Mouse (Mus musculus): ENCODE measurements around the gene Dcun1d5.
A peak's percentile ranks its signal among the peaks of the same experiment; 100 is the strongest.
"Not testable (repeated sequence)": the region's sequence is repeated elsewhere in the genome, so short reads cannot be mapped to it uniquely, and the experiment has no call there.

The Dcun1d5 gene

DNA sequence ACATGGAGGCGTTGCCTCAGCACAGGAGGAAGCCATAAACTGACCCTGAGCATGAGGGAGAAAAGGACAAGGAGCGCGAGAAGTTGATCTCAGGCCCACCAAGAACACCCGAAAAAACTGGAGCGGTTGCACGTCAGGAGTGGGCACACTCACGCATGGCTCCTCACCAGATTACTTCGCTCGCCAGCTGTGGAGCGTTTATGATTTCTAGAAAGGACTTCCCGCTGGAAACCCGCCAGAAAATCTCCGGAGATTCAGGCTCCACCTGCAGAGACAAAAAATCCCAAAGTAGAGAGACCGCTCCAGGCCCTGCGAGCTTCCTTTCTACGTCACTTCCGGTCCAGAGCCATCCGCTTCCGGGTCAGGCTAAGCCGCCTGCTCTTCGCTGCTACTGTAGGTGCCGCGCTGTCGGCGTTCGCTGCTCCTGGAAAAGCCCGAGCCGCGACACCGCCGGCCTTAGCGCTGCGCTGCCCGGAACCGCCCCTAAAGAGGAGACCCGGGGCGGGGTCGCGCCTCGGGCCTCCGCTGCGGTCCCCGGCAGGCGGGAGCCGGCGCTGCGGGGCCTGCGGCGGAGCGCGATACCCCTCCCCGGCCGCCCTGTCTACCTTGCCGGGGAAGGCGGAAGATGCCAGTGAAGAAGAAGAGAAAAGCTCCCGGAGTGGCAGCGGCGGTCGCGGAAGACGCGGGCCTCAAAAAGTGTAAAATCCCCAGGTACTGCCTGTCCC, at the start of gene Dcun1d5, which contains the start of gene Dync2h1:
Dcun1d5 (plus strand) TSS at position 349 of the 725 bp plus-strand sequence.
Dync2h1 (minus strand) TSS at position 275 of the 725 bp plus-strand sequence.
- DNase-seq: peak; percentile 96

DNA sequence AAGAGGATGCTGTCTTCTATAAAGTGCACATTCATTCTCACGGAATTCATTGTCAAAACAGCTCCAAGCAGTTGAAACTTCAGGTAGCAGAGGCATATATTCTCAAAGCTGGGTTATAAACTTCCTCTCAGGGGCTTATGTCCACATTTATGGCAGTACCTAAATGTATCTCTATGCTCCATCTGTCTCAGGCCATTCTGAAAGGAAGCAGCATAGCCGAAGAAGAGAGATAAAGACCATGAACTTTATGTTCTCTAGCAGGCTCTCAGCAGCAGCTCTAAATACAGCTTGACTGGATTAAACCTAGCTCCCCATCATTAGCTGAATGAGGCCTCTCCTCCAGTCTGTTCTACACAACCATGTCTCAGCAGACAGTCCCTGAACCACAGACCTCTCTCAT, 29.9 kb upstream of the Dcun1d5 start:
- no peak for DNase-seq

DNA sequence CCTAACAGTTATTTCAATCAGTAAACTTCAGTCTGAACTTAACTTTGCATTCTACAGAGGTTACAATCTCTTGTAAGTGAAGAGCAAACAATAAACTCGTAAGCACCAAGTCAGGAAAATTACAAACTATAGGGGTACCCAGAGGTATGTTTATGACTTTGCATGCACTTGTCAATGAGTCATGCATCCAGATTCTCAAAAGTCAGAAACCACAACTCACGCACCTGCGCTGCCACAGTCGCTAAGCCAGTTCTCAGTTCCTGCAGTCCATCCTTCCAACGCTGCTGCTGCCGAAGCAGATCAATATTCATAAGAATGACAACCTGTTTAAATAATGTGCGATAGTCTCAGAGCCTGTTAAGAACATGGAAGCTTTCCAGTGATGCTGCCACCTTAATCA, 25.7 kb upstream of the Dcun1d5 start:
- no peak for DNase-seq

DNA sequence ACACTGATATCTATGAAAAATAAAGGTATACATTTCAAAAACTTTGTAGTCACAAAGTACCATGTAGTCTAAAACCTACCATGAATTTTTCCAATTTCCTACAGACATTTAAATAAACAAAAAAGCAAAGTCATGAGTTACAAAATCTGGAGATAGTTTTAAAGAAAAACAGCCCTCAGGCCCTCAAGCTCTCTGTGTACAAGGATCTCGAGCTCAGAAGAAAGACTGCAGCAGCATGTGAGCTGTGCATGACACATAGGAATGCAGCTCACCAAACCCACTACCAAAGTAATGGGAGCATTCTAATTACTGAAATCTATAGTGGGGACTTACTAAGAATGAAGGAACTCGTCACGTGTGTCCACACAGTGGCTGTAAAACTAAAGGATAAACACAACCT, 24.6 kb upstream of the Dcun1d5 start:
- DNase-seq: no peak

DNA sequence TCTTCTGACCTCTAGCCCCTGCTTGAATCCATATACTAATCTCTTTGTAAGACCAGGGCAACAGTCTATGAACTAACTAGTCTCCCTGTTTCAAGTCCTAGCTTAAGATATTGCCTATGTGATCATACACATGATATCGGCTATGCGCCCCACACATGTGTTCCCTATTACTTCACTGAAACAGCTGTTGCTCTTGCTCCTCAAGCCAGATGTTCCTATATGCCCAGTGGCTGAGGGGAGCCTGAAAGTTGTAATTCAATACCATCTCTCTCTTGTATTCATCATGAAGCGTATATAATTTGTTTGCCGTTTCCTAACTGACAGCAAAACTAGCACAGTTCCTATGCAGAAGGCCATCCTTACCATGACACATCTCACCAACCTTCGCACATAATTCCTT, 23.6 kb upstream of the Dcun1d5 start:
- no peak for DNase-seq

DNA sequence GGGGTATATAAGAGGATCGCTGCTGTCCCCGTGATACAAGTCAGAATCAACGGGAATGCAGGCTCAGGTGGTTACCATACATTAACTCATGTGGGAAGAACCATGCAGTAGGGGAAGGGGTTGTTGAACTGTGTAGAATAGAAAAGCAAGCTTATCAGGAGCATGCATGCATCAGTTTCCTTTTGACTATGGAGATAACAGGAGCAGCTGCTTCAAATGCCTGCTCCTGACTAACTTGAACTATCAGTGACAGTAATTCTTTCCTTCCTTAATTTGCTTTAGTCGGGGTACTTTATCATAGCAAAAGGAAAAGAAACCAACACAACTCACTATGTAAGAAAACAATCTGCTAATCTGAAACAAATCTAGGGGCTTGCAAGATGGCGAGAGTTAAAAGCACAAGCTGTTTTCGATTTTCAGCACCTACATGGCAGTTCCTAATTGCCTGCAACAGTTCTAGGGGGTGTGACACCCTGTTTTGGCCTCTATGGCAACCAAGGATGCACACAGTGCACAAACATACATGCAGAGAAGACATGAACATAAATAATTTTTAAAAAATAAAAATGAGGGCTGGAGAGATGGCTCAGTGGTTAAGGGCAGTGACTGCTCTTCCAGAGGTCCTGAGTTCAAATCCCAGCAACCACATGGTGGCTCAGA, 16.9 kb upstream of the Dcun1d5 start:
- no peak for DNase-seq

DNA sequence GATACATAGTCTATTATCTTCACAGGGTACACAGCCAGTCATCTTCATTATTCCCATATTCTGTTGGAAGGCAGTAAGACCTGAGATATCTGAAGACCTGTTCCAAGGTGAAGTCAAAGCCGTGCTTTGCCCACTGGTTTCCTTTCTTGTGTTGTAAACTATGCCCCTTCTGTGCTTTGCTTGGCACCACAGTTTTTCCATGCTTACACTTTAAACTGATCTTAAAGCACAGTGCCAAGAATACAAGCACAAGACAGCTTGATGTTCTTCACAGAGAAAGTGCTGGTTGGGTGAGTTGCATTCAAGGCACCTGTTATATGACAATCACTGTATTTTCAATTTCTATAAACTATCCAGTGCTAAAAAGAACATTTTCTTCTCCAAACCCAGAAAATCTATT, 10.6 kb upstream of the Dcun1d5 start:
- DNase-seq: peak; percentile 19

DNA sequence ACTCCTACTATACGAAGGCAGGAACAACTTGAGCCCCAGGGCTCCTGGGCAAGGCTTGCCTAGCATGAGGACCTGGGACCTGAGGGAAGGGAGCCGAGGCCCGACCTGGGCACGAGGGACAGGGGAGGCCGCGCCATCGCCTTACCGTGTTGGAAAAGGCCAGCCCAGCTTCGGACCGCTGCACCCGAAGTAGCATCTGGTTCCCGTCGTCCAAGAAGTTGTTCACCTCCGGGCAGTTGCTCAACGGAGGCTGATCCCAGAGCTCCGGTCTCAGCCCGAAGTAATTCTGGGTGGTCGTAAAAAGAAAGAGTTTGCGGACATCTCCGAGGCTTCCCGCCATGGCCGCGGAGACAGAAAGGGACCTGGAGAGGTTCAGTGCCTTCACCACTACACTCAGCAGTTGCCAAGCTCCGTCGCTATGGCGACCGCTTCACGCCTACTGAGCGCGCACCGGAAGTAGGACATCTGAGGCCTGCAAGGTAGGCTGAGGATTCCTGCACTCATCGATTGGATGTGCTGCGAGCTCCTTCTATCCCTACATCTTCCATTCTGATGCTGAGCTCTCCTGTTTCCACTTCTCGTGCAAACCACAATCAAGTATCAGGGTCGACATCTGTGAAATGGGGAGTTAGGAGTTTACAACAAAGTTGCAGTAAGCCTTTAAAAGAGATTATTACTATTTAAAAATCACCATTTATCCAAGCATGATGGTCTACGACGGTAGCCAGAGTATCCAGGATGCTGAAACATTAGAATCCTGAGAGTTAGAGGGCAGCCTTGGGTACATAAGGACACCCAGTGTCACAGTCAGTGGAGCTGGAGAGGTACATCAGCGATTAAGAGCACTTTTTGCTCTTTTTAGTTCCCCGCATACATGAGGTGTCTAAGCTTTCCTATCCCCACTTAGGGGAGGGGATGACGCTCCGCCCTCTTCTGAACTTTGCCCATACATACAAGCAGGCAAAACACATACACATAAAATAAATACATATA, 7.4 kb upstream of the Dcun1d5 start:
- peak; percentile 94 for DNase-seq

DNA sequence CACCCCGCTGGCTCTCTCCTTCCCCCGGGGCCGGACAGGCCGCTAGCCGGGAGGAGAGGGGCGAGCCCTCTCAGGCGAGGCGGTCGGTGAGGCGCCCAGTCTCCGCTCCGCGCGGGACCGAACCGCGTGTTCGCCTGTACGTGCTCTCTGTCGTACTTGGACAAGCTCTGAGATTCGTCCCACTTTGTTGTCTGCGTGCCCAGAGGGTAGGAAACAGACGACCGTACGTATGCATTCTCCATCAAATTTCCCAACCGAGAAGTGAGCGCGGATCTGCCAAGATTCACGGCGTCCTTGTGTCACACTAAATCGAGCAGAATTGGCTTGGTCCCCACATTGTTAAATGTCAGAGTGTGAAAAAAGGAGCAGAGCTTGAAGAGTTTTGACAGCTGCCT, 574 bp downstream of the Dcun1d5 start:
- no peak for DNase-seq

DNA sequence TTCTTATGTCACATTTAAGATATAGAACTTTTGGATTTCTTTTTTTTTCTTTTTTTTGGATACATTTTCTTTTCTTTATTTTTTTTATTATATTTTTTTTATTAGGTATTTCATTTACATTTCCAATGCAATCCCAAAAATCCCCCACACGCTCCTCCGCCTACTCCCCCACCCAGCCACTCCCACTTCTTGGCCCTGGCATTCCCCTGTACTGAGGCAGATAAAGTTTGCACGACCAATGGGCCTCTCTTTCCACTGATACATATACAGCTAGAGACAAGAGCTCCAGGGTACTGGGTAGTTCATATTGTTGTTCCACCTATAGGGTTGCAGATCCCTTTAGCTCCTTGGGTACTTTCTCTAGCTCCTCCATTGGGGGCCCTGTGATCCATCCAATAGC, 6.4 kb downstream of the Dcun1d5 start:
- not testable (repeated sequence) for DNase-seq

DNA sequence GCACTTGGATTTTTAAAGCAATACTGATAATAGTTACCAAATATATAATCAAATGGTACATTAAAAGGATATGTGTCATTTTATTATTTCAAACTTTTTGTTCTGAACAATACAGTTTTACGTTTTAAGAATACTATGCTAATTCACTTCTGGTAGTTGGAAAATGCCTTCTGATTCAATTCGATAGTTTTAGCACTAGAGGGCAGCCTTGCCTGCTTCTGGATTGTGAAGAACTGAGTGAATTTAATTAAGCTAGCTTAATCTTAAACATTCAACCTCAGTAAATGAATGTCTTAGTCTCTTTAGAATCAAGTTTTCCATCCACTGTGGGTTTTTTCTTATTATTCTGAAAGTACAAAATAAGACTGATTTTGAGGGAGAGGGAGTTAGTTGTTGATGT, 31.9 kb downstream of the Dcun1d5 start:
- peak; percentile 16 for DNase-seq

DNA sequence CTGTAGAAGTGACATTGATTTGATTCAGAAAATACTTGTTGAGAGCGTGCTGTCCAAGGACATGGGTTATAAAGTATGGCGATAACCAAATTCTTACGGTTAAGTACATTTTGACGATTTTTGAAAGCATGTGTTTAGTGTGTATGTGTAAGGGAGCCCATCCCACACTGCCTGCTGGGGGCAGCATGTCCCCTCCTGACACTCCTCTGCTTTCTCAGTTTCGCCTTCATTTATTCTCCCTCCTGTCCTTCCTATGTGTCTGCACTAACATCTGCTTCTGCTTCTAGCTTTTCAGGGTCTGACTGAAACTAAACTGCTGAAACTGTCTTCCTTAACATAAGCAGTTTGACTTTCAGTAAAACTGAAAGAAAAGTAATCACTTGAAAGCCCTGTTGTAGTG, 36.7 kb downstream of the Dcun1d5 start:
- no peak for DNase-seq

DNA sequence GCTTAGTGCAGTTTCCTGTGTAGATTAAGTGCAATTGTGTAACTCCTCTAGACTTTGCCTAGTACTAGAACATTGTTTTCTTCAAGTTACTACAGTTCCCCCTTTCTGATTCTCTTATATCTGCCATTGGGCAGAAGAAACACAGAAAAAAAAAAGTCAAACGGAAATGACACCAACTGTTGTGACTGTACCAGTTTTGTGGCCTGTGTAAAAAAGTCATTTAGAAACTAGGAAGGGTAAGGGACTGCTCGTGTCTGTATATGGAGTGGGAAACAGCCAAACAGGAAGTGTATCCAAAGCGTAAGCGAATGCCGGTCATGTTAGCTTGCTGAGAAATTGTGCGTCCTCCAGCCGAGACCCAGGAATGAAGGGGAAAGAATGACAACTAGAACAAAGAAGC, 37.1 kb downstream of the Dcun1d5 start:
- no peak for DNase-seq

DNA sequence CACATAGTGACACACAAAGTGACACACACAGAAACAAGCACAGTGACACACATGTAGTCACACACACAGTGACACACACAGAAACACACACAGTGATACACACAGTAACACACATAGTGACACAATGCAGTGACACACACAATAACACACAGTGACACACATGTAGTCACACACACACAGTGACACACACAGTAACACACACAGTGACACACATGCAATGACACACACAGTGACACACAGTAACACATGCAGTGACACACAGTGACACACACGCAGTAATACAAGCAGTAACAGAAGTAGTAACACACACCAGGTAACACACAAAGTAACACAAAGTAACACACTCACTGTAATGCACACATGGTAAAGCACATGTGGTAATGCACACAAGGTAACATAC, 54.3 kb downstream of the Dcun1d5 start:
- no peak for DNase-seq

DNA sequence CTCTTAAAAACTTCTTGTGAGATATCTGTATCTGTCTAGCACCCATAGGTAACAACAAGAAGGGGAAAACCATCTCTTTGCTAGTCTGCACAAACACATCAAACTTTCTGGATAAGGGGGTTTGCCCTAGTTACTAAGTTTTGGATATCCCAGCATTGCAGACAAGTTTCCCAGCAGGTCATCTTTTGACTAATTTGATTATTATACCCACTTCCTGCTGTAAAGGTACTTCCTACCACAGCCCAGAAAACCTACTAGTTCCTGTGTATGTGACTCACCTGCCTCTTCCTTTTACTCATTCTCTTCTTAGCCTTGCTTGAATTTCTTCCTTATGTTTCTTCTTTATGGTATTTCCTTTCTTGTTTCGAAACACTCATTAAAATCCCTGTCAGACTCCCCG, 55.6 kb downstream of the Dcun1d5 start:
- no peak for DNase-seq

DNA sequence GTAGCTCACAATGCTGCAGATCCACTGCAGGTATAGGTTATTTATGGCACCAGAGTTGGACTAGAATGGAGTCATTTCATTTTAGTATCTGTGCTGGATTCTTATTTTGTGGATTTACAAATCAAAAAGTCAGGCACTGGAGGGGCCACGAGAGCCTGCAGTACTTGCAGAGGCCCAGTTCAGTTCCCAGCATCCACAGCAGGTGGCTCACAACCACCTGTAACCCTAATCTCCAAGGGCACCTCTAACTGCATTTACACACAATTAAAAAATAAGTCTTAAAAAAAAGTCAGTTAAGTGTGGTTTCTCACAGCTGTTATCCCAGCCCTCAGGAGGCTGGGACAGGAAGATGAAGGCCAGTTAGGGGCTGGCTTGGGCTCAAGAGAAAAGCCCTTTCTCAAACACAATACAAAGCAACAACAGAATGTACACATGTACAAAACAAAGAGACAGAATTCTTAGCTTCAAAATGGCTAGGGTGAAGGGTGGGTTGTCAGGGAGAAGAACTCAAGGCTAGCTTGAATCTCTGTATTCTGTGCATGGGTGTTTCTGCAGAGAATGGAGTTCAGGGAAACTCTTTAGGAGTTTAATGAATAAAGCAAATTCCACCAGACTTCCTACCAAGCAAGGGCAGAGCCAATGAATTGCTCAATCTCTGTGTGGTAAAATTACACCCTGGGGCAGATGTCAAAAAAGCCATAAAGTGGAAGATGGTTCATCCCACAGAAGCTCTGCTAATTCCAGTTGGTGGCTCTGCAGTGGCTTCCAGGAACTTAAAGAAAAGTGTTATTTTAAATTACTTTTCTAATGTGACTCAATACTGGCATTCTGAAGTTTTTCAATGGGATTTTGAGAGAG, 68.7 kb downstream of the Dcun1d5 start:
- DNase-seq: no peak

Data from kidney, postnatal 14 days (tissue).